Mouse (Mus musculus) ES-CJ7 (cell line): ENCODE data around the gene Hspb1.

Experiments used
- DNase-seq: peaks from one replicate; pipeline ENCODE4 v3.0.0; 2011; ENCODE audit warnings: low read depth, low spot score

Gene Hspb1

DNA sequence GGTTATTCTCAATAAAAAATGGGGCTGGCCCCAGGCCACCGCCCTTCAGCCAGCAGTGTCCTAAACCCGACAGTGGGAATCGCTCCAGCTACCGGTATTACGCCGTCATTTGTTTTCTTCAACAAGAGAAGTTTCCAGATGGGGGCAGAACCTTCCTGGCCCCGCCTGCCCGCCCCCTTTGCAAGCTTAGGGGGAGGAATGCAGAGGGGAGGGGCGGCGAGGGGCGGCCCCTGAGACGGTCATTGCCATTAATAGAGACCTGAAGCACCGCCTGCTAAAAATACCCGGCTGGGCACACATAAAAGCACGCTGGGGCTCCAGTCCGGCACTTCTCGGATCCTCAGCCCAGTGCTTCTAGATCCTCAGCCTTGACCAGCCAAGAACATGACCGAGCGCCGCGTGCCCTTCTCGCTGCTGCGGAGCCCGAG, at the start of gene Hspb1:
Gene Hspb1, plus strand, starts transcription at position 245 of the 428 bp plus-strand sequence.
- DNase-seq = peak; percentile 93

DNA sequence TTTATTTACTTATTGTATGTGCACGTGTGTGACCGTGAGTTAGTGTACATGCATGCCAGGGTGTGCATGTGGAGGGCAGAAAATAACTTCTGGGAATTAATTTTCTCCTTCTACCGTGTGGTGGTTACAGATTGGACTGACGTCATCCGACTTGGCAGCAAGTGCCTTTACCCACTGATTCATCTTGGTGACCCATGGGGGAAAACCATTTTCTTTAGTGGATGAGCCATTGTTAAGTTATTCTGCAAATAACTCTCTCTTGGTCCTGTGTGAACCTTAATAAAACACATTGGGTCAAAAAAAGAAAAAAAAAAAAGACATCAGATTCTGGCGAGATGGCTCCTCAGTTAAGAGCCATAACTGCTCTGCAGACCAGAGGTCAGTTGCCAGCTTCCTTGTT, 46.1 kb upstream of the Hspb1 start:
- no peak for DNase-seq

GRCm38 (mm10) chr5:135843418-135843817, 44.3 kb upstream of the Hspb1 start:
- peak; percentile 51 for DNase-seq

DNA sequence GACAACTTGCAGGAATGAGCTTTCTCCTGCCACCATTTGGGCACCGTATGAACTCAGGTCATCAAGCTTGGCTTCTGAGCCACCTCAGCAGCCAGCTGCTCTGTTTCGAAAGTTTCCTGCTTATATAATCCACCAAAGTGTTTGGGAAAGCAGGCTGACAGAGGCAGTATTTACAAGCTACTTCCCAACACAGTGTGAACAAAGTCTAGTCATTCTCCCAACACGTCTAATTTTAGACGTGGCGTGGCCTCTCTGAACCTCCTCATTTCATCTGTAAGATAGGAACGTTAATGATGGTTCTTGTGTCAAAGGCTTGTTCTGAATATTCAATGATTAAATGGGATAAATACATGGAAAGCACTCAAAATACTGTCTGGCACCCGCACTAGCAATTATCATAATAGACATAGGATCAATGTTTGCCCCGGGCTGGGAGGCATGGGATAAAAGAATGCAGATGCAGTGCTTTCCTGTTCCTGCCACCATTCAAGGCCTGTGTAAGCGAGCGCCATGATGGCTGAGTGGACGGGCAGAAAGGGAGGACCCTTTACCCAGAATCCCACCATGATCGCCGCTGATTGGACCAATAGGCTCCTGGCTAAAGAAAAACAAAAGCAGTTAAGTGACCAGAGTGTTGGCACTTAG, 41.9 kb upstream of the Hspb1 start:
- no peak for DNase-seq

GRCm38 (mm10) chr5:135847460-135847859, 40.3 kb upstream of the Hspb1 start:
- peak; percentile 70 for DNase-seq

DNA sequence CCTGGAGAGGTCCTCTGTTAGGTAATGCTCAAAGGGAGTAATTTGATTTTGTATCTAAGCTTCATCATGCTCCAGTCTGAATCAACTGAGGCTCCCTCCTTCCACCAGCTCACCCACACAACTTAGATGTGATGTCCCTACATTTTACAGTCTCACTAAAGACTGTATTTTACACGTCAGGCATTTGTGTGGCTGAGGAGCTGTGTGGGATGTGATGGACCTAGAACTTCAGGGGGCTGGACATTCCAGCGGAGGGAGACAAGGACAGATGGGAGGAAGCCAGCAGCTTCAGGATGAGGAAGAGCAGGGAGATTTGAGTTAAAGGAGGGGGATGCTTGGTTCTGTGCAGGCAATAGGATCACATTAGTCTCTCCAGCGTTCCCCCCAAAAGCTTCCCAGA, 39.8 kb upstream of the Hspb1 start:
- DNase-seq = no peak

GRCm38 (mm10) chr5:135851024-135851423, 36.7 kb upstream of the Hspb1 start:
- peak; percentile 87 for DNase-seq

DNA sequence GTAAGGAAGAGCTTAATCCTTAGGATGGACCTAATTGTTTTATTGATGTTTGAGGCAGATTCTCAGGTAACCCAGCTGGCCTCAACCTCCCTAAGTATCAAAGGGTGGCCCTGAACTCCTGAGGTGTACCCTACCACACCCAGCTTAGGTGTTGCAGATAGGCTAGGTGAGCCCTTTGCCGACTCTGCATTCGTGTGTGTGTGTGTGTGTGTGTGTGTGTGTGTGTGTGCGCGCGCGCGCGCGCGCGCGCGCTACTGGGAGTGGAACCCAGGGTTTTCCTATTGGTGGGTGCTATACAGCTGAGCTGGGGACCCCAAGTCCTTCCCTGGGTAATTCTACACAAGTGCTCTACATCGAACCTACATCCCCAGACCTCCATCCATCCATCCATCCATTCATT, 36.2 kb upstream of the Hspb1 start:
- no peak for DNase-seq

DNA sequence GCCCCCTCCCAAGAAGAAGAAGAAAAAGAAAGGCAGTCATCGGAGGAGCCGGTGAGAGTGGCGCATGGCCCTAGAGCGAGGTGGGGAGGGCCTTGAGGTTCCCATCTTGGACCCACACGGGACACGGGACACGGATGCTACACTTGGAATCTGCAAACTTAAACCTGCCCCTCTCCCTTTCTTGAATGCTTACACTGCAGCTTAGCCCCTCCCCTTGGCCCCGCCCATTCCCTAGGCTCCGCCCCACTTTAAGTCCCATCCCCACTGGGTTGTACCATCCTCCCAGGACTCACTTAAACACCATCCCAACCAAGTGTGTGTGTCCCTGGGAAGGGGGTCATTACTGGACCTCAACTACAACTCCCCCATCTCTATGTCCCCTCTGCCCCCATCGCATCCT, 35.3 kb upstream of the Hspb1 start:
- peak; percentile 86 for DNase-seq

DNA sequence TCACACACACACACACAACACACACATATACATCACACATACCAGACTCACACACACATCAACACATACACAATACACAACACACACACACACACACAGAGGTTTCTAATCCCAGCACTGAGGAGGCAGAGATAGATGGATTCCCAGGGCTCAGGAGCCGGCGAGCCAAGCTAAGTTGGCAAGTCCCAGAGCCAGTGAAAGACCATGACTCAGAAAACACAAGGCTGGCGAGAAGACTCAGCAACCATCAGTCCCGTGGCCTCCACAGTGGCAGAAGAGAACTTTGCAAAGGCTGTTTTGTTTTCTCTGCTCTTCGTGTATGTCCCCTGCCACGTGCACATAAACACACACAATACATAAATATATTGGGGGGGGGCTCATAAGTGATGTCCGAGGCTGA, 34.0 kb upstream of the Hspb1 start:
- no peak for DNase-seq

DNA sequence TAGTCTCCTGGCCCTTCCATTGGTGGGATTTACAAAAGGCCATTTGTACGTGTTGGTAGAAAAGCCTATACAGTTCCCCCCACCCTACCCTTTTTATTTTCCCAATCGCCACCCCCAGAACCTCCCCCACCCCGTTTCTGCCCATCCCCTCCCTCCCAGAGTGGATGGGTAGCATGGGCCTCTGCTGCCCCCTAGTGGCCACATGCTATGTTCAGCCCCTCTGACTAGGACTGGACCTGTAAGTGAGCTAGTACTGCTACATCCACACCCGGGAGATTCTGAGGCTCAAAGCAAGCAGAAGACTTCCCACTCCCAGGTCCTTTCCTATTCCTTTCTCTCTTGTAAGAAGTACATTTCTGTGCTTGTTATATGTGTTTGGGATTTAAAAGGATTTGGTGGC, 32.6 kb upstream of the Hspb1 start:
- DNase-seq = peak; percentile 73

DNA sequence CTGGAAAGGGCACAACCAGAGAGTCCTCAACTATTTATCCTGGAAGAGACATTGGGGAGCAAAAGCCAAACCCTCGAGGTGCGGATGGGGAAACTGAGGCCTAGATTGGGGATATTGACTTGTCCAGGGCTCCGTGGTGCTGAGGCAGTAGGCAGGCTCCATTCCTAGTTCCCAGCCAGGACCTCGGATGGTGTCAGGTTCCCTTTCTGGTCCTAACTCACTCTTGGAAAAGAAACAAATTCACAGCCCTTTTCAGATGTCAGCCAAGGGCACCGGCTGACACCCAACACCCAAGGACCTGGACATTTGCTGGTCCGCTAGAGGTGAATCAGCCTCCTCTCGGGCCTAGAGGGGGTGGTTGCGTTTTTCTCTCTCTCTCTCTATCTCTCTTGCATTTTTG, 21.1 kb upstream of the Hspb1 start:
- DNase-seq = no peak

- no peak for DNase-seq
Observed at GRCm38 (mm10) chr5:135867637-135868593, 19.8 kb upstream of the Hspb1 start.

DNA sequence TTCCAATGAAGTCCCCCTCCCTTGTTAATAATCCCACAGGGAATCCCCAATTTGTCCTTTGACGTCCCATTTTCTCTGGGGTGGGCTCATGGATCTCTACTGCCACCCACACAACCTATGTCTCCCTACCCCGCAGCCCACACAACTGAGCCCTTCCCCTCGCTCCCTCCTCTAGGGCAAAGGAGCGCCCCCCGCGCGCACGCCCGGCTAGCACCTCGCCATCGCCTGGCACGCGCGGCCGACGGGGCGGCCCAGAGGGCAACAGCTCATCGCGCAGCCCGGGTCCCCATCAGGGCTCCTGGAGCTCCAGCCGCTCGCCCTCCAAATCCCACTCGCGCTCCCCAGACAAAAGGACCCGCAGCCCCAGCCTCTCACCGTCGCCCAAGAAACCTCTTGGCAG, 19.1 kb upstream of the Hspb1 start:
- no peak for DNase-seq

DNA sequence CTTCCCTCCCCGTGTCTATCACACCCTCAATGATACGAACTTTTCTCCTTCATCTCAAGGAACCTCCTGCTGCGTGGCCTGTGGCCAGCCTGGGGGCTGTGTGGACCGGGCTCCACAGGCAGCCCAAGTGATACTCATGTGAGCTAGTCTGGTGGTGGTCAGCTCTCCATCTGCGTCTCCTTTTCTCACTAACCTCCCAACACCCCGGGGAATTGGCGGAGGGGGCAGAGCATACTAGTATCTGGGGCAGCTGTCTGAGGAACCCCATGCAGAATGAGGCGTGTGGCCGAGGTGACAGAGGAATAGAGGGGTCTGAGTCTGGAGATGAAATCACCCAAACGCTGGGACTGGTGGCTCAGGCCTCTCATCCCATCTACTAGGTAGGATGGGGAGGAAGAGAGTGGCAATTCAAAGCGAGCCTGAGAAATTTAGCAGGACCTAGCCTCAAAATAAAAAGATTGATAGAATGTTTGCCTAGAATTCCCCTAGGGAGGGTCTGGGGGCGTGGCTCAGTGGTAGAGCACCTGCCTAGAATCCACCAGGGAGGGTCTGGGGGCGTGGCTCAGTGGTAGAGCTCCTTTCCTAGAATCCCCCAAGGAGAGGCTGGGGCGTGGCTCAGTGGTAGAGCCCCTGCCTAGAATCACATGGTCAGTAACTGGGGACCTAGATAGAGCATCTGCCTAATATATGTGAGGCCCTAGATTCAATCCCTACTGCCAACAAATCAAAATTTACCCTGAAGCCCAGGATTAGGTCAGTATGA, 17.9 kb upstream of the Hspb1 start:
- DNase-seq = no peak

GRCm38 (mm10) chr5:135870505-135870904, 17.2 kb upstream of the Hspb1 start:
- no peak for DNase-seq

GRCm38 (mm10) chr5:135872996-135873395, 14.7 kb upstream of the Hspb1 start:
- no peak for DNase-seq

DNA sequence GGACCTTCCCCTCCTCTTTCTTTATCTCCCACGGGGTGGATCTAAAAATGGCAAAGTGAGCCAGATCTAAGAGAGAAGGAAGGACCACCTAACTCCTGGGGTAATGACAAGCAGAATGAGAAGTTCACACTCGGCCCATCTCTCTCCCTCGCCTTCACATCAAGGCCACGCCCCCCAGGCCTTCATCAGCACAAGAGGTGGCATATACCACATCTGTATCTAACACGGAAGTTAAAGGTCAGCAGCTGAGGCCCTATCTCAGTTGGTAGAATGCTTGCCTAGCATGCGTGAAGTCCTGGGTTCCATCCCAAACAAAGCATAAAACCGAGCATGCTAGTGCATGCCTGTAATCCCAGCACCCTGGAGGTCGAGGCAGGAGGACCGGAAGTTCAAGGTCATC, 14.0 kb upstream of the Hspb1 start:
- DNase-seq = no peak

- DNase-seq = peak; percentile 73
Observed at GRCm38 (mm10) chr5:135877180-135877579, 10.5 kb upstream of the Hspb1 start.

DNA sequence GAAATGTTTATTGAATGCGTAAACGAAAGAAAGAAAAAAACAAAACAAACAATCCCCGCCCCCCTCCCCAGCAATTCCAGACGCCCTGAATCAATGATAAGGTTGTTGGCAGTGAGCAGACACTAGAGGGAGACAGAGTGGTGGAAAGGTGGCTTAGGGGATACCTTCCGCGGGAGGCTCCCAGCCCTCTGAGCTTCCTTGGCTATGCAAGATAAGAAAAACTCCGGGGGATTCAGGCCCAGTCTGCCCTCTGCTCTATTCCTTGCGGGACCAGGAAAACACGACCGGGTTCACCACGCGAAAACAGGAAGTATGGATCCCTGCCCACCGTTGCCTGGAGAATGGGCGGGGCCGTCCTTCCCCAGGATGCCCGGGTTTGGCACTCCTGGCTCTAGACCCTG, 9.9 kb upstream of the Hspb1 start:
- peak; percentile 86 for DNase-seq

DNA sequence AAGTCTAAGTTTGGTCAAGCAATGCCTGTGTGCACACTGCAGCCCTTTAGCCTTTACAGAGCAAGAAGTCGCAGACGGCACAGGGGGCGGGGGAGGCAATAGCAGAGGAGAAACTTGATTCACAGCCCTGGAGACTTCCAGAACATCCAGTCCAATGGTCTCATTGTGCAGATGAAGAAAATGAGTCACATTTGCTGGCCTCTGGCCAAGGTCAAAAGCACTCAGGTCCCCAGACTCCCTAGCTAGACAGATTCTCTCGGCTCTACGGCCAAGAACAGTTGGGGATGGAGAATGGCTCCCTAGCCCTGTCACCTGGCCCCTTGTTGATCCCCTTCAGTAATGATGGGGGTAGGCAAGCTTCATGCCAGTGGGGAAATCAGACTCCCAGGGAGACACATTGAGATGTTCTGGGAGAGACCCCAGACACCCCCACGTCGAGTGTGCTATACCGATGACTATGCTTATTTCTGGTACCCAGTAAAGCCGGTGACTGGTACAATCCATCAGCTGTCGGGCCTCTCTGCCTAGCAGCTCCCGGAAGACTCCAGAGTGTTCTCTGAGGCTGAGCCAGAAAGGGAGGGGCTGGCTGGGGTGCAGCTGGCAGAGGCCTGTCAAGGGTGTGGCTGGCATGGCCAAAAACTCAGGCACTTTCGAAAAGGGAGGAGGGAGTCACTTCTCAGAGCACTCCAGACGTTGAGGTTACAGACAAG, 8.1 kb upstream of the Hspb1 start:
- no peak for DNase-seq

DNA sequence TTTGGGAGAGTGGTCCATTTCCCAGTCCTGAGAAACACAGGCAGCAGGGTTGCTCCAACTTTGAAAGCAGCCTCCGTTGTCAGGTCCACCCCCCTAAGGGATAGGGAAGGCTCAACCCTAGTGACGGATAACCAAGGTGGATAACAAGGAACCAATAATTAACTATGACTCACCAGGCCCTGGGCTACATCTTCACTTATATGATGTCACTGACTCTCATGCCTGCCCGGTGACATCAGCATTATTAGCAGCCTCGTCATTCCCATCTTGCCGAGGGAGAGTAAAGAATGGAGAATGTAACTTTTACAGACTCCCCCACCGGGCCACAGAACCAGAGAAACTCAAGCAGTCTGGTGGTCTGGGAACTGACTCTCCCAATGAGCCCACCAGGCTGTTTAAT, 3.1 kb upstream of the Hspb1 start:
- DNase-seq = no peak
